Mouse (Mus musculus): ENCODE data around the gene Elmo3. TPM values are rescaled to one million over a fixed set of nuclear protein-coding genes. Genes with fewer than 3 reads are reported as not detected.

The Elmo3 gene
- polyA plus RNA-seq, 1 experiment from 2014 or later: 1.3 TPM

- WGBS: 39% methylated on average over 7 of the region's 7 CpGs
- Histone ChIP-seq H3K27me3 (ENCODE audit: control insufficient read depth, insufficient read depth, low read length) (peaks cover 8% of the 10 kb centered on the region), H3K36me3 (ENCODE audit: control insufficient read depth, insufficient read depth, low read length) (no peaks in the 10 kb centered on the region), H3K4me2 (ENCODE audit: low read depth, low read length) (peak overlapping the region; percentile 96), H3K4me1 (ENCODE audit: control insufficient read depth, insufficient read depth, low read length) (peaks cover 11% of the 10 kb centered on the region), H3K9ac (replicated peaks; ENCODE audit: low read depth, low read length) (peak overlapping the region; percentile 21; the same call in 1 of the 2 replicates), H3K9me3 (ENCODE audit: control insufficient read depth, low read length) (no peaks in the 10 kb centered on the region), H3K27ac (ENCODE audit: low read depth, low read length) (no peak overlapping the region), H3K4me3 (ENCODE audit: low read depth, low read length) (peak overlapping the region; percentile 66)
- no peak for ATAC-seq (ENCODE audit: low read depth)
Observed at GRCm38 (mm10) chr8:105350186-105350585, 44.8 kb downstream of the Elmo3 start.

DNA sequence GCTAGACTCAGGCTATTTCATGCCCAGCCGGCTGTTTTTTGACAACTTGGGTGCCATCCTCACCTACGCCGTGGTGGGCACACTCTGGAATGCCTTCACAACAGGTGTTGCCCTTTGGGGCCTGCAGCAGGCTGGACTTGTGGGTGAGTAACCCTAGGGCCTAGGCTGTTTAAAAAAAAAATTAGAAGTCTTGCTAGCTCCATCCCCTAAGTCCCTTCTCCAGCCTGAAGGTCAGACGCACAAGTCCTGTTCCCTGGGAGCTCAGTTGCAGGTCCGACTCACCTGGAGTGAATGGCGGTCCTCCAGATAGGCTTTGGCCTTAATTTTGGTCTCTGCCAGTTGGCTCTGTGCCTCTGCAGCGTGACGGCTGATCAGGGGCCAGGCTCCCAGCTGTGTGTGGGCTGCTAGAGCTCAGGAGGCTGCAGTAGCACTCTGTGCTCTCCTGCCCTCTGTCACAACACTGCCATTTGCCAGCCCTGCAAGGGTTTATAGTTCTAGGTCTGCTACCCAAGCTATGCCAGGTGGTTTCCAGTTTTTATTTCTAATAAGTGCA is 48.3 kb downstream of the Elmo3 start:
- no peak for ATAC-seq (ENCODE audit: low read depth)
- H3K36me3 ChIP-seq (ENCODE audit: control insufficient read depth, insufficient read depth, low read length): no peaks in the 10 kb centered on the region
- no peak overlapping the region for H3K27ac ChIP-seq (ENCODE audit: low read depth, low read length)
- no peak overlapping the region for H3K4me2 ChIP-seq (ENCODE audit: low read depth, low read length)
- no peaks in the 10 kb centered on the region for H3K9me3 ChIP-seq (ENCODE audit: control insufficient read depth, low read length)
- no peaks in the 10 kb centered on the region for H3K27me3 ChIP-seq (ENCODE audit: control insufficient read depth, insufficient read depth, low read length)
- WGBS: 77% methylated on average over 8 of the region's 8 CpGs
- H3K4me3 ChIP-seq (ENCODE audit: low read depth, low read length): no peak overlapping the region
- H3K9ac ChIP-seq (replicated peaks; ENCODE audit: low read depth, low read length): no peak overlapping the region
- peaks cover 11% of the 10 kb centered on the region for H3K4me1 ChIP-seq (ENCODE audit: control insufficient read depth, insufficient read depth, low read length)

GRCm38 (mm10) chr8:105354549-105354948 is 49.1 kb downstream of the Elmo3 start:
- Histone ChIP-seq H3K36me3 (ENCODE audit: control insufficient read depth, insufficient read depth, low read length) (no peaks in the 10 kb centered on the region; the same call in 1 of the 2 replicates), H3K9me3 (ENCODE audit: control insufficient read depth, low read length) (no peaks in the 10 kb centered on the region), H3K9ac (replicated peaks; ENCODE audit: low read depth, low read length) (no peak overlapping the region), H3K4me1 (ENCODE audit: control insufficient read depth, insufficient read depth, low read length) (peaks cover 11% of the 10 kb centered on the region), H3K27me3 (ENCODE audit: control insufficient read depth, insufficient read depth, low read length) (no peaks in the 10 kb centered on the region), H3K4me3 (ENCODE audit: low read depth, low read length) (no peak overlapping the region), H3K4me2 (ENCODE audit: low read depth, low read length) (no peak overlapping the region), H3K27ac (ENCODE audit: low read depth, low read length) (no peak overlapping the region)
- no peak for ATAC-seq (ENCODE audit: low read depth)
- WGBS: 76% methylated on average over 4 of the region's 4 CpGs

GRCm38 (mm10) chr8:105355179-105356024 is 50.0 kb downstream of the Elmo3 start:
- peaks cover 4% of the 10 kb centered on the region for H3K4me1 ChIP-seq (ENCODE audit: control insufficient read depth, insufficient read depth, low read length)
- H3K36me3 ChIP-seq (ENCODE audit: control insufficient read depth, insufficient read depth, low read length): no peaks in the 10 kb centered on the region; the same call in 1 of the 2 replicates
- H3K4me3 ChIP-seq (ENCODE audit: low read depth, low read length): no peak overlapping the region
- H3K4me2 ChIP-seq (ENCODE audit: low read depth, low read length): no peak overlapping the region
- no peak overlapping the region for H3K27ac ChIP-seq (ENCODE audit: low read depth, low read length)
- 75% methylated on average over 26 of the region's 26 CpGs for WGBS
- H3K9me3 ChIP-seq (ENCODE audit: control insufficient read depth, low read length): no peaks in the 10 kb centered on the region
- ATAC-seq (ENCODE audit: low read depth): no peak
- H3K9ac ChIP-seq (replicated peaks; ENCODE audit: low read depth, low read length): no peak overlapping the region
- no peaks in the 10 kb centered on the region for H3K27me3 ChIP-seq (ENCODE audit: control insufficient read depth, insufficient read depth, low read length)

- Histone ChIP-seq H3K4me1 (ENCODE audit: control insufficient read depth, insufficient read depth, low read length) (0 out of 2 replicates have a peak, but pooled peaks cover 2% of the 10 kb centered on the region), H3K4me3 (ENCODE audit: low read depth, low read length) (no peak overlapping the region), H3K9me3 (ENCODE audit: control insufficient read depth, low read length) (no peaks in the 10 kb centered on the region), H3K36me3 (ENCODE audit: control insufficient read depth, insufficient read depth, low read length) (no peaks in the 10 kb centered on the region; the same call in 1 of the 2 replicates), H3K4me2 (ENCODE audit: low read depth, low read length) (no peak overlapping the region), H3K27me3 (ENCODE audit: control insufficient read depth, insufficient read depth, low read length) (no peaks in the 10 kb centered on the region), H3K27ac (ENCODE audit: low read depth, low read length) (no peak overlapping the region), H3K9ac (replicated peaks; ENCODE audit: low read depth, low read length) (no peak overlapping the region)
- no peak for ATAC-seq (ENCODE audit: low read depth)
- 89% methylated on average over 14 of the region's 14 CpGs for WGBS
Observed at GRCm38 (mm10) chr8:105356681-105357080, 51.3 kb downstream of the Elmo3 start.

DNA sequence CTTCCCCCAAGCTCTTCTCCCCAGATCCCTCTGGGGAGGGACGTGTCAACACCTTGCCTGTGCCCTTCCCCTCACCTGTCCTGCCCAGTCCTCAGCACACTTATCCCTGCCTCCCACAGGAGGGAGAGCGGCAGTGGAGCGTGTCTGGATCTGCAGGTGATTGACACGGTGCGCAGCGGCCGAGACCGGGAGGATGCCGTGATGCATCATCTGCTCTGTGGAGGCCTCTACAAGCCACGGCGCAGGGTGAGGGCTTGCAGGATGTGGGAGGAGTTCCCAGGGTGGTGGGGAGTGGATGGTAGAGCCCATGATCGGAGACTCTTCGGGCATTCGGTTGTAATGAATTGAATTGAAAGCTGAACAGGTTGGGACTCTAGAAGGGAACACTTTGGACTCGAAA is 53.8 kb downstream of the Elmo3 start:
- Histone ChIP-seq H3K4me2 (ENCODE audit: low read depth, low read length) (no peak overlapping the region), H3K4me3 (ENCODE audit: low read depth, low read length) (no peak overlapping the region), H3K36me3 (ENCODE audit: control insufficient read depth, insufficient read depth, low read length) (no peaks in the 10 kb centered on the region; the same call in 1 of the 2 replicates), H3K4me1 (ENCODE audit: control insufficient read depth, insufficient read depth, low read length) (0 out of 2 replicates have a peak, but pooled peaks cover 4% of the 10 kb centered on the region), H3K9me3 (ENCODE audit: control insufficient read depth, low read length) (no peaks in the 10 kb centered on the region), H3K27ac (ENCODE audit: low read depth, low read length) (no peak overlapping the region), H3K9ac (replicated peaks; ENCODE audit: low read depth, low read length) (no peak overlapping the region), H3K27me3 (ENCODE audit: control insufficient read depth, insufficient read depth, low read length) (no peaks in the 10 kb centered on the region)
- 73% methylated on average over 15 of the region's 15 CpGs for WGBS
- ATAC-seq (ENCODE audit: low read depth): no peak

DNA sequence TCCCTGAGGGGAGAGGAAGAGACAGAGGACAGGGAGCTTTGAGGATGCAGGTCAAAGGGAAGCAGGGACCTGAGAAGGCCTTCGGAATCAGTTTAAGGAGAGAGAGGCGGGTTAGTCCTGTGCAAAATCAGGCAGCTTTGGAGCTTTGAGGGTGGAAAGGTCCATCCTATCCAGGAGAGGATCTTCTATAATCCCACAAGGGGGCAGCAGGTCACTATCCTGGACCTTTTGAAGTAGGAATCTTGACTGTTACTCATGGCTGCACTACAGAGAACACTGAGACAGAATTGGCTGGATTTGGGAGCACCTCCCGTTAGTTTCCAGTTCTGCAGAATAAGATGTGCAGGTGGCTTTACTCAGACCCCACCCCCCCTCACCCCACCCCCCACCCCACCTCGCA is 54.2 kb downstream of the Elmo3 start:
- WGBS: 53% methylated on average over 4 of the region's 4 CpGs
- Histone ChIP-seq H3K4me2 (ENCODE audit: low read depth, low read length) (no peak overlapping the region), H3K4me1 (ENCODE audit: control insufficient read depth, insufficient read depth, low read length) (0 out of 2 replicates have a peak, but pooled peaks cover 4% of the 10 kb centered on the region), H3K4me3 (ENCODE audit: low read depth, low read length) (no peak overlapping the region), H3K27me3 (ENCODE audit: control insufficient read depth, insufficient read depth, low read length) (no peaks in the 10 kb centered on the region), H3K9me3 (ENCODE audit: control insufficient read depth, low read length) (no peaks in the 10 kb centered on the region), H3K27ac (ENCODE audit: low read depth, low read length) (no peak overlapping the region), H3K9ac (replicated peaks; ENCODE audit: low read depth, low read length) (no peak overlapping the region), H3K36me3 (ENCODE audit: control insufficient read depth, insufficient read depth, low read length) (no peaks in the 10 kb centered on the region; the same call in 1 of the 2 replicates)
- no peak for ATAC-seq (ENCODE audit: low read depth)

Measured in neural tube, embryonic 14.5 days (tissue).